Mouse (Mus musculus) myocyte (in vitro differentiated cells): ENCODE data around the gene Ranbp2. TPM values are rescaled to one million over a fixed set of nuclear protein-coding genes. Genes with fewer than 3 reads are reported as not detected.
A peak's percentile ranks its signal among the peaks of the same experiment; 100 is the strongest.

Source experiments
- H3K27me3 ChIP-seq: one replicate; pipeline ENCODE4 v1.6.1; 2011; ENCODE audit not compliant: control insufficient read depth, insufficient read depth, insufficient read length
- H3K36me3 ChIP-seq: one replicate; pipeline ENCODE4 v1.6.1; 2011; ENCODE audit not compliant: control insufficient read depth, insufficient read depth
- H3K4me2 ChIP-seq: one replicate; pipeline ENCODE4 v1.6.1; 2011; ENCODE audit warnings: low read depth, control low read depth
- H3K4me3 ChIP-seq: one replicate; pipeline ENCODE4 v1.5.1; 2011; ENCODE audit warnings: mild to moderate bottlenecking, control low read depth, moderate library complexity
- H3K79me2 ChIP-seq: one replicate; pipeline ENCODE4 v1.6.1; 2011; ENCODE audit not compliant: control insufficient read depth, insufficient read depth
- H3ac ChIP-seq: one replicate; pipeline ENCODE4 v1.6.1; 2011; ENCODE audit not compliant: control insufficient read depth, insufficient read length
- CEBPB ChIP-seq: IDR thresholded peaks from 2 replicates; pipeline ENCODE4 v1.6.1; 2011; ENCODE audit warnings: mild to moderate bottlenecking, moderate library complexity; ENCODE audit not compliant: poor library complexity, insufficient read depth, severe bottlenecking
- E2F4 ChIP-seq: IDR thresholded peaks from one replicate; pipeline ENCODE4 v1.6.1; 2011; ENCODE audit warnings: mild to moderate bottlenecking, control low read depth, moderate library complexity; ENCODE audit not compliant: insufficient read depth
- MAX ChIP-seq: IDR thresholded peaks from one replicate; pipeline ENCODE4 v1.6.1; 2011; ENCODE audit warnings: low read depth, mild to moderate bottlenecking, control low read depth
- MYOD1 ChIP-seq, 3 experiments: IDR thresholded peaks; one replicate each; pipeline ENCODE4 v1.6.1; 2011; ENCODE audit warnings: control low read depth in 2 of 3, low read depth in 2 of 3, mild to moderate bottlenecking in 2 of 3, moderate library complexity in 1 of 3; ENCODE audit not compliant: insufficient read length in 2 of 3, control insufficient read depth in 1 of 3
- MYOG ChIP-seq, 3 experiments: IDR thresholded peaks; one replicate each; pipeline ENCODE4 v1.6.1; 2011; ENCODE audit warnings: control low read depth in 2 of 3, low read depth in 2 of 3, mild to moderate bottlenecking in 2 of 3; ENCODE audit not compliant: insufficient read length in 2 of 3, control insufficient read depth in 1 of 3, insufficient read depth in 1 of 3
- POLR2A ChIP-seq: IDR thresholded peaks from one replicate; pipeline ENCODE4 v1.6.1; 2011; ENCODE audit warnings: low read depth, mild to moderate bottlenecking, control low read depth, moderate library complexity; ENCODE audit not compliant: insufficient read length
- POLR2AphosphoS2 ChIP-seq: IDR thresholded peaks from one replicate; pipeline ENCODE4 v1.6.1; 2011; ENCODE audit warnings: low read depth, control low read depth; ENCODE audit not compliant: insufficient read length
- REST ChIP-seq: IDR thresholded peaks from one replicate; pipeline ENCODE4 v1.6.1; 2011; ENCODE audit warnings: mild to moderate bottlenecking, control low read depth, moderate library complexity; ENCODE audit not compliant: insufficient read depth, insufficient read length
- SRF ChIP-seq: IDR thresholded peaks from one replicate; pipeline ENCODE4 v1.6.1; 2011; ENCODE audit warnings: low read depth; ENCODE audit not compliant: control insufficient read depth, insufficient read length
- TCF12 ChIP-seq: IDR thresholded peaks from one replicate; pipeline ENCODE4 v1.6.1; 2011; ENCODE audit warnings: mild to moderate bottlenecking, control low read depth; ENCODE audit not compliant: poor library complexity, insufficient read depth, severe bottlenecking
- TCF3 ChIP-seq: IDR thresholded peaks from one replicate; pipeline ENCODE4 v1.6.1; 2011; ENCODE audit warnings: low read depth, control low read depth; ENCODE audit not compliant: insufficient read length
- USF1 ChIP-seq: IDR thresholded peaks from one replicate; pipeline ENCODE4 v1.6.1; 2011; ENCODE audit warnings: low read depth, mild to moderate bottlenecking, control low read depth, moderate library complexity
- polyA plus RNA-seq: library from polyadenylated mRNA; unstranded; fragments of >200 nt; fragmentation: generic; extraction: Trizol; gene quantifications from one replicate; pipeline ENCODE4 v1.2.1, GENCODE M21; 2012; ENCODE audit warnings: missing spikeins

The Ranbp2 gene
- 7.8 TPM for polyA plus RNA-seq

DNA sequence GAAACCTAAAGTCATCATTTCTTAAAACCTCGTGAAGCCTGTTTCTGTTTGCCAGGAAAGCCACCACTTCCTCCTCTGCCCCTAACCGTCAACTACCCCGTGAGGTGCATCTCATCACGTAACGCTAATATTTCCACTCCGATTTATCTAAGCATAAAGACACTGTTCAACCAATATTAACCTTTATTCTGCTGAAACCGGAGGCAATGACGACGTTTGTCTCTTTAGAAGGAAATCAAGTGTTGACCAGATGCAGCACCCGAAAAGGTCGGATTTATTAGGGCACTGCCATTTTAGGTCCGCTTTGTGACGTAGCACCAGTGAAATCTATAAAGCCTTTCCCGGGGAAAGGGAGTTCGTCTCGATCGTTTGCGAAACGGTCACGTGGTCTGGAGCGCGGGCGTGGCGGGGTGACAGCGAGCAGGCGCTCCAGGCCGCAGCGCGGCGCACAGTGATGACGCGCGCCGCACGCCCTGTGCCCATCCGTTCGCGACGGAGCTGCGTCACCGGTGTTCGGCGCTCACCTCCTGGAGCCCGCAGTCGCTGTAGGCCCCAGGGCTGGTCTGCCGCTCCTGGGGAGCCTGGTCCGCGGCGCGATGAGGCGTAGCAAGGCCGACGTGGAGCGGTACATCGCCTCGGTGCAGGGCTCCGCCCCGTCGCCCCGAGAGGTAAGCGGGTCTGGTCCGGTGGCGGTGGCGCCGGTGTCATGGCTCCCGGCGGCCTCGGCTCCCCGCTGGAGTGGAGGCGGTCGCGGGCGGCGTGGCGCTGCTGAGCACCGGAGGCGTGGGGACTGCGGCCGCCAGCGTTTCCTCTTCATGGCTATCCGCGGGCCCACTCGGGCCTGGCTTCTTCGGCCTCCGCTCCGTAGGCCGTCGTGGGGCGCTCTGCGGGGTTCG, at the start of gene Ranbp2:
Gene Ranbp2, plus strand, starts transcription at position 537 of the 896 bp plus-strand sequence.
- H3K4me3 ChIP-seq, result peak within 1 kb of the TSS; percentile 53
- TF ChIP-seq REST (peak; percentile 17), TCF12 (no peak), POLR2A (peak; percentile 99), SRF (peak; percentile 93), MYOG (IDR thresholded peaks at IDR 0.05; ENCODE audit: control insufficient read depth in 1 of 3, insufficient read depth in 1 of 3, insufficient read length in 2 of 3, low read depth in 2 of 3) (peak in 2 of 3 experiments; percentile 68 to 77), MYOD1 (IDR thresholded peaks at IDR 0.05; ENCODE audit: control insufficient read depth in 1 of 3, insufficient read length in 2 of 3, low read depth in 2 of 3) (peak in 2 of 3 experiments; percentile 45 to 78), TCF3 (peak; percentile 52), CEBPB (0 out of 2 replicates have a peak, but pooled peaks have one; percentile 56), POLR2AphosphoS2 (peak; percentile 94), MAX (peak; percentile 39), E2F4 (peak; percentile 50), USF1 (peak; percentile 94)
- H3K4me2 ChIP-seq, result peak within 1 kb of the TSS; percentile 91
- no peaks in the 10 kb centered on the region for H3K27me3 ChIP-seq
- H3K36me3 ChIP-seq, result peaks cover 8% of the 10 kb centered on the region
- peak within 1 kb of the TSS; percentile 59 for H3ac ChIP-seq
- H3K79me2 ChIP-seq, result peaks cover 46% of the 10 kb centered on the region

- H3K36me3 ChIP-seq, result peaks cover 13% of the 10 kb centered on the region
Measured at GRCm38 (mm10) chr10:58398941-58399340, 47.8 kb upstream of the Ranbp2 start.

DNA sequence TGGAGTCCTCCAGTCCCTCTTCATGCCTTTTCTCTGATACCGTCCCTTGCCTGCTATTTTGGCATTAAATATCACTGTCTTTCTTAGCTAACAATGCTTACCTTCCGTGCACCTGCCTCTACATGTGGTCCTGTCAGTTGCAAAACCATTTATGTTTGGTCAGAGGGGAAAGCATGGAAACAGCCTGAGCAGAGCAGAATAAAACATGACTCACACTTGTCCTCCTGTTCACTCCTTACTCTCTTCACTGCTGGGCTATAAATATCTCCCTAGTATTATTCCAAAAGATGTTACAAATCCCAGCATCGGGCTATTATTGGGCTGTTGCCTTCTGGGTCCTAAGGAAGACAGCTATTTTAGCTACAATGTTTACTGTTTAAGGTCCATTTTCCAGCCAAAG, 44.9 kb upstream of the Ranbp2 start:
- peaks cover 13% of the 10 kb centered on the region for H3K36me3 ChIP-seq
- H3K4me3 ChIP-seq, result no peak overlapping the region
- H3ac ChIP-seq, result no peak overlapping the region
- TF ChIP-seq MYOD1 (IDR thresholded peaks at IDR 0.05; ENCODE audit: control insufficient read depth in 1 of 3, insufficient read length in 2 of 3, low read depth in 2 of 3) (peak; percentile 76 to 91 (median 84)), CEBPB (no peak), TCF12 (peak; percentile 53)
- peaks cover 32% of the 10 kb centered on the region for H3K79me2 ChIP-seq
- H3K27me3 ChIP-seq, result no peaks in the 10 kb centered on the region
- H3K4me2 ChIP-seq, result peak overlapping the region; percentile 10

More at GRCm38 (mm10) chr10:58398941-58399340, 47.8 kb upstream of the Ranbp2 start:
- Histone ChIP-seq H3K79me2 (peaks cover 52% of the 10 kb centered on the region), H3K27me3 (no peaks in the 10 kb centered on the region), H3K4me3 (no peak overlapping the region), H3K4me2 (no peak overlapping the region), H3ac (no peak overlapping the region)
- TF ChIP-seq TCF3 (no peak), TCF12 (no peak), CEBPB (no peak), POLR2AphosphoS2 (no peak), POLR2A (no peak), MAX (no peak), USF1 (no peak), REST (no peak), E2F4 (no peak), MYOD1 (IDR thresholded peaks at IDR 0.05; ENCODE audit: control insufficient read depth in 1 of 3, insufficient read length in 2 of 3, low read depth in 2 of 3) (no peak), MYOG (IDR thresholded peaks at IDR 0.05; ENCODE audit: control insufficient read depth in 1 of 3, insufficient read depth in 1 of 3, insufficient read length in 2 of 3, low read depth in 2 of 3) (no peak), SRF (no peak)

- no peak overlapping the region for H3K4me3 ChIP-seq
- H3ac ChIP-seq, result no peak overlapping the region
- H3K79me2 ChIP-seq, result peaks cover 12% of the 10 kb centered on the region
- no peaks in the 10 kb centered on the region for H3K27me3 ChIP-seq
- no peak overlapping the region for H3K4me2 ChIP-seq
- H3K36me3 ChIP-seq, result peaks cover 28% of the 10 kb centered on the region
- no peak for TF ChIP-seq CEBPB
- no peak for TF ChIP-seq SRF
- no peak for TF ChIP-seq POLR2A
Measured at GRCm38 (mm10) chr10:58404639-58405038, 42.1 kb upstream of the Ranbp2 start.

DNA sequence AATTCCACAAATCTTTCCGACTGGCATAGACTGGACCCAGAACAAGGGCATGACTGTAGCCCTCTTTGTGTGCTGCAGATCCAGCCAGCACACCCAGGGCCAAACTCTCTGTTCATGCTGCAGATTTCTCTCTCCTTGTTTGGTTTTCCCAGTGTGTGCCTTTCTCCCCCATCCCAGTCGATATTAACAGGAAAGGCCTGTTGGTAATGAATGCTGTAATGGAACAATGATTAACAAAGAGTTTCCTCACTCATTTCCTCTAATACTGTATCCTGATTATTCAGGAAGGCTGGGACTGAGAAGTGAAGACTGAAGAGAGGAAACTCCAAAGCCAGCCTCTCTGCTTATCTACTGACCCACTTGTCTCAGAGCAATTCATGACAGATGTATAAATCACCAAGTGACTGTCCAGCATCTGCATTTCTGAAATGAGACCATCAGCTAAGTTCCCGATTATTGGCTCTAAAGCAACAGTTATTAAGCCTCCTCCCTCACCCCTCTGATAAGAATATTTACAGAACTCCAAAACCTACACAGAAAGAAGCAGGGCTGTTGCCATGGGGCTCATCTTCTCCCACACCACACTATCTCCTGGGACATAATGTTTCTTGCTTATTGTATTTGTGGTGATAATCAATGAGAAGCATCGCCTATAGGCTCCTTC, 41.3 kb upstream of the Ranbp2 start:
- no peaks in the 10 kb centered on the region for H3K27me3 ChIP-seq
- H3K4me2 ChIP-seq, result no peak overlapping the region
- peaks cover 8% of the 10 kb centered on the region for H3K79me2 ChIP-seq
- no peak for TF ChIP-seq USF1
- TF ChIP-seq E2F4, result no peak
- no peak for TF ChIP-seq CEBPB
- no peak for TF ChIP-seq MAX
- TF ChIP-seq TCF12, result no peak
- no peak for TF ChIP-seq REST
- no peak for TF ChIP-seq TCF3
- TF ChIP-seq MYOD1 (IDR thresholded peaks at IDR 0.05; ENCODE audit: control insufficient read depth in 1 of 3, insufficient read length in 2 of 3, low read depth in 2 of 3), result no peak
- no peak for TF ChIP-seq POLR2A
- TF ChIP-seq MYOG (IDR thresholded peaks at IDR 0.05; ENCODE audit: control insufficient read depth in 1 of 3, insufficient read depth in 1 of 3, insufficient read length in 2 of 3, low read depth in 2 of 3), result no peak
- no peak for TF ChIP-seq SRF
- H3K4me3 ChIP-seq, result no peak overlapping the region
- no peak overlapping the region for H3ac ChIP-seq
- peaks cover 35% of the 10 kb centered on the region for H3K36me3 ChIP-seq
